Mouse (Mus musculus): Measurements from ENCODE around the gene Zglp1. TPM values are rescaled to one million over a fixed set of nuclear protein-coding genes. Genes with fewer than 3 reads are reported as not detected.

Gene Zglp1
- total RNA-seq, 2 experiments from 2014 or later, result 0.96 to 1.6 TPM

- ATAC-seq (replicated peaks; ENCODE audit: poor library complexity), result peak; percentile 53
These were observed 37.4 kb downstream of the Zglp1 start, which contains the start of gene Icam4 for GRCm38 (mm10) chr9:21029291-21030054. TSS of gene Icam4 (plus strand) at chr9:21029373.

- no peak for ATAC-seq (replicated peaks; ENCODE audit: poor library complexity)
These were observed 38.3 kb downstream of the Zglp1 start for GRCm38 (mm10) chr9:21028560-21029110.

DNA sequence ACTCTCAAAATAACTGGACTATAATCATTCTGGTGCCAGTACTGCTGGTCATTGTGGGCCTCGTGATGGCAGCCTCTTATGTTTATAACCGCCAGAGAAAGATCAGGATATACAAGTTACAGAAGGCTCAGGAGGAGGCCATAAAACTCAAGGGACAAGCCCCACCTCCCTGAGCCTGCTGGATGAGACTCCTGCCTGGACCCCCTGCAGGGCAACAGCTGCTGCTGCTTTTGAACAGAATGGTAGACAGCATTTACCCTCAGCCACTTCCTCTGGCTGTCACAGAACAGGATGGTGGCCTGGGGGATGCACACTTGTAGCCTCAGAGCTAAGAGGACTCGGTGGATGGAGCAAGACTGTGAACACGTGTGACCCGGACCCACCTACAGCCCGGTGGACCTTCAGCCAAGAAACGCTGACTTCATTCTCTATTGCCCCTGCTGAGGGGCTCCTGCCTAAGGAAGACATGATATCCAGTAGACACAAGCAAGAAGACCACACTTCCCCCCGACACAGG lies 39.1 kb downstream of the Zglp1 start:
- no peak for ATAC-seq (replicated peaks; ENCODE audit: poor library complexity)

DNA sequence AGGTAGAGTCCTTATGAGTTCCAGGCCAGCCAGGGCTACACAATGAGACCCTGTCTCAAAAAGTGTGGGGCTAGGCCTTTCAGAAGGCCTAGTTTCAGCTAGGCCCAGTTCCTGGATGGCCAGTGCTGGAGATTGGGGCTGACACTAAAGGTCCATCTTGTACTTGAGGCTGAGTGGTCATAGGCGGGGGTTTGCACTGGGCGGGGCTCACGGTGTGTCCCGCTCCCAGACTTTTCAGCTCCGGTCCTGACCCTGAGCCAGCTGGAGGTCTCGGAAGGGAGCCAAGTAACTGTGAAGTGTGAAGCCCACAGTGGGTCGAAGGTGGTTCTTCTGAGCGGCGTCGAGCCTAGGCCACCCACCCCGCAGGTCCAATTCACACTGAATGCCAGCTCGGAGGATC lies 40.0 kb downstream of the Zglp1 start:
- no peak for ATAC-seq (replicated peaks; ENCODE audit: poor library complexity)

GRCm38 (mm10) chr9:21025258-21025810 lies 41.6 kb downstream of the Zglp1 start:
- no peak for ATAC-seq (replicated peaks; ENCODE audit: poor library complexity)

DNA sequence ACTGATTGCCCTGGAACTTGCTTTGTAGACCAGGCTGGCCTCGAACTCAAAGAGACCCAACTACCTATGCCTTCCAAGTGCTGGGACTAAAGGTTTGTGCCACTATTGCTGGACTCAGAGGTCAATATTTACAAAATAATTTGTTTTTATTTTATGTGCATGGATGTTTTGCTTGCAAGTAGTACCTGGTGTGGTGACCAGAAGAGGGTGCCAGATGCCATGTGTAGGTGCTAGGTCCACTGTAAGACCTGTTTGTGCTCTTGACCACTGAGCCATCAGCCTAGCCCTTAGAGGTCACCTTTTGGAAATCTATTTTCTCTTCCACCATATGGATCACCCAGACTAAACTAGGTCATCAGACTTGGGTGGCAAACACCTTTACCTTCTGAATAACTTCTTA lies 44.2 kb downstream of the Zglp1 start:
- ATAC-seq (replicated peaks; ENCODE audit: poor library complexity), result no peak

GRCm38 (mm10) chr9:21022288-21022687 lies 44.6 kb downstream of the Zglp1 start:
- no peak for ATAC-seq (replicated peaks; ENCODE audit: poor library complexity)

- ATAC-seq (replicated peaks; ENCODE audit: poor library complexity), result no peak
These were observed 45.5 kb downstream of the Zglp1 start for GRCm38 (mm10) chr9:21021363-21021762.

DNA sequence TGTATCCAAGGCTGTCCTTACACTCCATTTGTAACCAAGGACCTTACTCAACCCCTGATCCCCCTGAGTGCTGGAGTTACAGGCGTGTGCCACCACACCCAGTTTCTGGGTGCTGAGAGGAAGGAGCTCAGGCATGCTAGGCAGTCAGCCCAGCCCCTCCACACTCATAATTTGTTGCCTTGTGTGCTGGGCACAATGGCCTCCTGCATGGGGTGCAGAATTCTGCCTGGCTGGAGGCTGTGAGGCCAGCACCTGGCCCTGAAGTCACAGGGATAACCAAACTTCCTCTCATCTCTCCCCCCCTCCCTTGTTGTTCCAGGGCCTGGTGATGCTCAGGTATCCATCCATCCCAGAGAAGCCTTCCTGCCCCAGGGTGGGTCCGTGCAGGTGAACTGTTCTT lies 48.3 kb downstream of the Zglp1 start:
- no peak for ATAC-seq (replicated peaks; ENCODE audit: poor library complexity)

- no peak for ATAC-seq (replicated peaks; ENCODE audit: poor library complexity)
These were observed 49.7 kb downstream of the Zglp1 start for GRCm38 (mm10) chr9:21017177-21017575.

- ATAC-seq (replicated peaks; ENCODE audit: poor library complexity), result no peak
These were observed 50.3 kb downstream of the Zglp1 start for GRCm38 (mm10) chr9:21016331-21017176.

- peak; percentile 43 for ATAC-seq (replicated peaks; ENCODE audit: poor library complexity)
These were observed 51.2 kb downstream of the Zglp1 start, which contains the start of gene Icam1 for GRCm38 (mm10) chr9:21015571-21016130. TSS of gene Icam1 (plus strand) at chr9:21015985.

GRCm38 (mm10) chr9:21014691-21015570 lies 52.0 kb downstream of the Zglp1 start:
- ATAC-seq (replicated peaks; ENCODE audit: poor library complexity), result peak; percentile 68

Other genes starting within 250 kb of the Zglp1 start
- not detected in 2 replicates for gene Rdh8, start 248.6 kb downstream of the Zglp1 start, total RNA-seq (2015)
- gene Rdh8, start 248.6 kb downstream of the Zglp1 start, total RNA-seq (2017), result not detected in 2 replicates
- gene A230050P20Rik, start 198.5 kb downstream of the Zglp1 start, total RNA-seq (2015), result 11.8 and 16.3 TPM in 2 replicates
- 18.1 and 24.1 TPM in 2 replicates for gene A230050P20Rik, start 198.5 kb downstream of the Zglp1 start, total RNA-seq (2017)
- 0.73 and 0.81 TPM in 2 replicates for gene Angptl6, start 187.4 kb downstream of the Zglp1 start, total RNA-seq (2015)
- gene Angptl6, start 187.4 kb downstream of the Zglp1 start, total RNA-seq (2017), result 0.54 and 0.87 TPM in 2 replicates
- gene Ppan, start 178.9 kb downstream of the Zglp1 start, total RNA-seq (2015), result 46.8 and 49.6 TPM in 2 replicates
- gene Ppan, start 178.9 kb downstream of the Zglp1 start, total RNA-seq (2017), result 147 and 151 TPM in 2 replicates
- 211 and 217 TPM in 2 replicates for gene Eif3g, start 168.5 kb downstream of the Zglp1 start, total RNA-seq (2015)
- gene Eif3g, start 168.5 kb downstream of the Zglp1 start, total RNA-seq (2017), result 234 and 248 TPM in 2 replicates
- gene Dnmt1, start 107.2 kb downstream of the Zglp1 start, total RNA-seq (2015), result 109 and 114 TPM in 2 replicates
- 222 and 314 TPM in 2 replicates for gene Dnmt1, start 107.2 kb downstream of the Zglp1 start, total RNA-seq (2017)
- gene S1pr2, start 90.3 kb downstream of the Zglp1 start, total RNA-seq (2015), result 4.7 and 5.2 TPM in 2 replicates
- gene S1pr2, start 90.3 kb downstream of the Zglp1 start, total RNA-seq (2017), result 1.8 and 2.5 TPM in 2 replicates
- 42.0 and 48.1 TPM in 2 replicates for gene Mrpl4, start 64.4 kb downstream of the Zglp1 start, total RNA-seq (2015)
- 44.1 and 50.7 TPM in 2 replicates for gene Mrpl4, start 64.4 kb downstream of the Zglp1 start, total RNA-seq (2017)
- gene Icam1, start 51.1 kb downstream of the Zglp1 start, total RNA-seq (2015), result 5.3 and 6.9 TPM in 2 replicates
- 9.2 and 9.8 TPM in 2 replicates for gene Icam1, start 51.1 kb downstream of the Zglp1 start, total RNA-seq (2017)
- gene Icam4, start 37.7 kb downstream of the Zglp1 start, total RNA-seq (2015), result 4.5 and 7.8 TPM in 2 replicates
- gene Icam4, start 37.7 kb downstream of the Zglp1 start, total RNA-seq (2017), result 3.7 and 4.0 TPM in 2 replicates
- gene Icam5, start 35.0 kb downstream of the Zglp1 start, total RNA-seq (2015), result not detected in 2 replicates
- 0.21 and 0.24 TPM in 2 replicates for gene Icam5, start 35.0 kb downstream of the Zglp1 start, total RNA-seq (2017)
- 1.0 and 1.9 TPM in 2 replicates for gene Gm49373, start 6.0 kb upstream of the Zglp1 start, total RNA-seq (2015)
- not detected in 2 replicates for gene Gm49373, start 6.0 kb upstream of the Zglp1 start, total RNA-seq (2017)
- gene Fdx1l, start 6.5 kb upstream of the Zglp1 start, total RNA-seq (2015), result 20.5 and 25.2 TPM in 2 replicates
- gene Fdx1l, start 6.5 kb upstream of the Zglp1 start, total RNA-seq (2017), result 41.5 and 64.8 TPM in 2 replicates
- gene Gm38431, start 24.9 kb upstream of the Zglp1 start, total RNA-seq (2015), result 64.5 and 66.7 TPM in 2 replicates
- 4.0 and 4.5 TPM in 2 replicates for gene Gm38431, start 24.9 kb upstream of the Zglp1 start, total RNA-seq (2017)
- 48.4 and 60.3 TPM in 2 replicates for gene Raver1, start 24.9 kb upstream of the Zglp1 start, total RNA-seq (2015)
- gene Raver1, start 24.9 kb upstream of the Zglp1 start, total RNA-seq (2017), result 28.4 and 30.0 TPM in 2 replicates
- 12.0 and 12.5 TPM in 2 replicates for gene Tyk2, start 64.2 kb upstream of the Zglp1 start, total RNA-seq (2015)
- gene Tyk2, start 64.2 kb upstream of the Zglp1 start, total RNA-seq (2017), result 16.7 and 17.9 TPM in 2 replicates
- gene Cdc37, start 82.9 kb upstream of the Zglp1 start, total RNA-seq (2015), result 69.7 and 72.1 TPM in 2 replicates
- gene Cdc37, start 82.9 kb upstream of the Zglp1 start, total RNA-seq (2017), result 283 and 351 TPM in 2 replicates
- gene Pde4a, start 98.6 kb upstream of the Zglp1 start, total RNA-seq (2015), result 11.8 and 15.2 TPM in 2 replicates
- 4.0 and 5.0 TPM in 2 replicates for gene Pde4a, start 98.6 kb upstream of the Zglp1 start, total RNA-seq (2017)
- 17.2 and 18.3 TPM in 2 replicates for gene Keap1, start 172.3 kb upstream of the Zglp1 start, total RNA-seq (2015)
- gene Keap1, start 172.3 kb upstream of the Zglp1 start, total RNA-seq (2017), result 35.3 and 38.4 TPM in 2 replicates
- 0.10 TPM in 1 of 2 replicates, not detected in the other for gene S1pr5, start 181.3 kb upstream of the Zglp1 start, total RNA-seq (2015)
- 0.29 TPM in 1 of 2 replicates, not detected in the other for gene S1pr5, start 181.3 kb upstream of the Zglp1 start, total RNA-seq (2017)
- 3.9 and 5.0 TPM in 2 replicates for gene Atg4d, start 198.2 kb upstream of the Zglp1 start, total RNA-seq (2015)
- gene Atg4d, start 198.2 kb upstream of the Zglp1 start, total RNA-seq (2017), result 6.1 and 7.0 TPM in 2 replicates
- 33.8 and 38.8 TPM in 2 replicates for gene Kri1, start 220.9 kb upstream of the Zglp1 start, total RNA-seq (2015)
- 83.1 and 87.6 TPM in 2 replicates for gene Kri1, start 220.9 kb upstream of the Zglp1 start, total RNA-seq (2017)
- 24.1 and 24.3 TPM in 2 replicates for gene Cdkn2d, start 224.3 kb upstream of the Zglp1 start, total RNA-seq (2015)
- 11.2 and 16.1 TPM in 2 replicates for gene Cdkn2d, start 224.3 kb upstream of the Zglp1 start, total RNA-seq (2017)
- gene Ap1m2, start 245.2 kb upstream of the Zglp1 start, total RNA-seq (2015), result 0.32 and 0.57 TPM in 2 replicates
- 0.44 and 2.8 TPM in 2 replicates for gene Ap1m2, start 245.2 kb upstream of the Zglp1 start, total RNA-seq (2017)

Data from megakaryocyte progenitor cell, adult 5-6 weeks (primary cell).